Mouse (Mus musculus) adrenal gland, adult (tissue): ENCODE measurements around the gene Vwc2.

Source experiments
- DNase-seq, 2 experiments: peaks; one replicate each; pipeline ENCODE4 v3.0.0; 2022 to 2023; ENCODE audit warnings: low spot score in 1 of 2; ENCODE audit not compliant: inconsistent age in 2 of 2

The Vwc2 gene

GRCm38 (mm10) chr11:11113576-11114233 lies at the start of gene Vwc2:
Vwc2 (plus strand) TSS chr11:11114223.
- DNase-seq, result peak in 1 of 2 experiments; percentile 19

GRCm38 (mm10) chr11:11088162-11088756 lies 25.8 kb upstream of the Vwc2 start:
- no peak for DNase-seq

- DNase-seq, result no peak
Measured at GRCm38 (mm10) chr11:11097606-11098005, 16.4 kb upstream of the Vwc2 start.

GRCm38 (mm10) chr11:11098282-11098681 lies 15.7 kb upstream of the Vwc2 start:
- no peak for DNase-seq

GRCm38 (mm10) chr11:11099011-11099410 lies 15.0 kb upstream of the Vwc2 start:
- DNase-seq, result no peak

- DNase-seq, result no peak
Measured at GRCm38 (mm10) chr11:11102182-11102581, 11.8 kb upstream of the Vwc2 start.

GRCm38 (mm10) chr11:11102620-11103019 lies 11.4 kb upstream of the Vwc2 start:
- no peak for DNase-seq

- no peak for DNase-seq
Measured at GRCm38 (mm10) chr11:11108922-11109321, 5.1 kb upstream of the Vwc2 start.

GRCm38 (mm10) chr11:11114234-11115030 lies 409 bp downstream of the Vwc2 start:
- peak; percentile 2 to 22 for DNase-seq

GRCm38 (mm10) chr11:11115031-11115647 lies 1.1 kb downstream of the Vwc2 start:
- DNase-seq, result peak in 1 of 2 experiments; percentile 21

GRCm38 (mm10) chr11:11115648-11116590 lies 1.9 kb downstream of the Vwc2 start:
- peak in 1 of 2 experiments; percentile 4 for DNase-seq

GRCm38 (mm10) chr11:11116736-11117135 lies 2.7 kb downstream of the Vwc2 start:
- no peak for DNase-seq

- DNase-seq, result no peak
Measured at GRCm38 (mm10) chr11:11122866-11123265, 8.8 kb downstream of the Vwc2 start.

- peak; percentile 13 to 73 for DNase-seq
Measured at GRCm38 (mm10) chr11:11131414-11132077, 17.5 kb downstream of the Vwc2 start.

GRCm38 (mm10) chr11:11140622-11141021 lies 26.6 kb downstream of the Vwc2 start:
- no peak for DNase-seq

GRCm38 (mm10) chr11:11152681-11153080 lies 38.7 kb downstream of the Vwc2 start:
- no peak for DNase-seq

GRCm38 (mm10) chr11:11171396-11171795 lies 57.4 kb downstream of the Vwc2 start:
- DNase-seq, result no peak

GRCm38 (mm10) chr11:11175259-11175658 lies 61.2 kb downstream of the Vwc2 start:
- no peak for DNase-seq

- no peak for DNase-seq
Measured at GRCm38 (mm10) chr11:11182705-11183104, 68.7 kb downstream of the Vwc2 start.

- DNase-seq, result peak in 1 of 2 experiments; percentile 30
Measured at GRCm38 (mm10) chr11:11223162-11223561, 109.1 kb downstream of the Vwc2 start.
